Mouse (Mus musculus) MEL (cell line): ENCODE measurements around the gene Lig3.

Experiments
- CTCF ChIP-seq, 3 experiments: IDR thresholded peaks in 2 of 3; conservative IDR thresholded peaks in 1 of 3; 2 replicates each; pipeline ENCODE4 v1.5.1; 2011 to 2012; ENCODE audit warnings: low read length in 3 of 3, low read depth in 2 of 3, mild to moderate bottlenecking in 2 of 3, improper control_type of control experiment in 1 of 3, inconsistent platforms in 1 of 3, mixed read lengths in 1 of 3, moderate library complexity in 1 of 3; ENCODE audit not compliant: control insufficient read depth in 1 of 3, insufficient read depth in 1 of 3, poor library complexity in 1 of 3, severe bottlenecking in 1 of 3
- GABPA ChIP-seq: IDR thresholded peaks from 2 replicates; pipeline ENCODE4 v1.6.1; 2012; ENCODE audit warnings: low read depth, mild to moderate bottlenecking, inconsistent platforms, low read length, improper control_type of control experiment, moderate library complexity
- JUND ChIP-seq: IDR thresholded peaks from 2 replicates; pipeline ENCODE4 v1.6.1; 2011; ENCODE audit warnings: low read depth, mild to moderate bottlenecking, improper control_type of control experiment, low read length
- MAX ChIP-seq: IDR thresholded peaks from 2 replicates; pipeline ENCODE4 v1.6.1; 2011; ENCODE audit warnings: low read length, improper control_type of control experiment
- POLR2A ChIP-seq, 2 experiments: IDR thresholded peaks; 2 replicates each; pipeline ENCODE4 v1.6.1; 2011 to 2012; ENCODE audit warnings: low read length in 2 of 2, mild to moderate bottlenecking in 2 of 2, control low read depth in 1 of 2, improper control_type of control experiment in 1 of 2, low read depth in 1 of 2, moderate library complexity in 1 of 2; ENCODE audit not compliant: control insufficient read depth in 1 of 2, insufficient read depth in 1 of 2, poor library complexity in 1 of 2
- POLR2AphosphoS2 ChIP-seq: IDR thresholded peaks from 2 replicates; pipeline ENCODE4 v1.6.1; 2011; ENCODE audit warnings: low read length, improper control_type of control experiment
- USF1 ChIP-seq: IDR thresholded peaks from 2 replicates; pipeline ENCODE4 v1.6.1; 2014; ENCODE audit warnings: low read depth, mild to moderate bottlenecking, inconsistent platforms, low read length, improper control_type of control experiment, moderate library complexity
- USF2 ChIP-seq, 2 experiments: IDR thresholded peaks; 2 replicates each; pipeline ENCODE4 v1.6.1; 2011 to 2012; ENCODE audit warnings: improper control_type of control experiment in 2 of 2, low read length in 2 of 2, borderline replicate concordance in 1 of 2, inconsistent platforms in 1 of 2, low read depth in 1 of 2, mild to moderate bottlenecking in 1 of 2; ENCODE audit not compliant: insufficient read depth in 1 of 2
- ZC3H11A ChIP-seq: IDR thresholded peaks from 2 replicates; pipeline ENCODE4 v1.6.1; 2012; ENCODE audit warnings: low read depth, mild to moderate bottlenecking, inconsistent platforms, low read length, improper control_type of control experiment

DNA sequence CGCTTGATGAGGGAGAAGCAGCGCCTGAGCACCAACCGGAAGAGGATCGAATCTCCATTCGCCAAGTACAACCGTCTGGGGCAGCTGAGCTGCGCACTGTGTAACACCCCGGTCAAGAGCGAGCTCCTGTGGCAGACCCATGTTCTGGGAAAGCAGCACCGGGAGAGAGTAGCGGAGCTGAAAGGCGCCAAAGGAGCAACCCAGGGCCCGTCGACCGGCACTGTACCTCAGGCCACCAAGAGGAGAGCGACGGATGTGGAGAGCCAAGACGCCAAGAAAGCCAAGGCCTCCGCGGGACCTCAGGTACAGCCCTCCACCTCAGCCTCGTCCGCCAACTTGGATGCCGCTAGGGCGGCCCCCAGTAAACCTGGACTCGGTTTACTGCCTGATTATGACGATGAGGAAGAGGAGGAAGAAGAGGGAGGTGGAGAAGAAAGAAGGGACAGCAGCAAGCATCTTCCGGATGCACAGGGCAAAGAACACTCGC lies 16.4 kb upstream of the Lig3 start:
- no peak for TF ChIP-seq CTCF (IDR thresholded peaks at IDR 0.05 in 2 of 3, conservative IDR thresholded peaks at IDR 0.05 in 1 of 3; ENCODE audit: control insufficient read depth in 1 of 3, insufficient read depth in 1 of 3, low read depth in 2 of 3, low read length in 3 of 3, poor library complexity in 1 of 3, severe bottlenecking in 1 of 3)
- TF ChIP-seq ZC3H11A = no peak
- no peak for TF ChIP-seq USF1
- TF ChIP-seq JUND = no peak
- TF ChIP-seq POLR2A (IDR thresholded peaks at IDR 0.05; ENCODE audit: control insufficient read depth in 1 of 2, insufficient read depth in 1 of 2, low read depth in 1 of 2, low read length in 2 of 2, poor library complexity in 1 of 2) = peak in 1 of 2 experiments; percentile 96; a peak in 1 of 4 replicates
- TF ChIP-seq USF2 (IDR thresholded peaks at IDR 0.05; ENCODE audit: borderline replicate concordance in 1 of 2, insufficient read depth in 1 of 2, low read depth in 1 of 2, low read length in 2 of 2) = no peak
- TF ChIP-seq POLR2AphosphoS2 = no peak
- no peak for TF ChIP-seq GABPA
- no peak for TF ChIP-seq MAX
